Mouse (Mus musculus): ENCODE data around the gene Grik5. TPM values are rescaled to one million over a fixed set of nuclear protein-coding genes. Genes with fewer than 3 reads are reported as not detected.

Grik5 gene
- polyA plus RNA-seq, 1 experiment from 2014 or later, result 12.8 TPM

DNA sequence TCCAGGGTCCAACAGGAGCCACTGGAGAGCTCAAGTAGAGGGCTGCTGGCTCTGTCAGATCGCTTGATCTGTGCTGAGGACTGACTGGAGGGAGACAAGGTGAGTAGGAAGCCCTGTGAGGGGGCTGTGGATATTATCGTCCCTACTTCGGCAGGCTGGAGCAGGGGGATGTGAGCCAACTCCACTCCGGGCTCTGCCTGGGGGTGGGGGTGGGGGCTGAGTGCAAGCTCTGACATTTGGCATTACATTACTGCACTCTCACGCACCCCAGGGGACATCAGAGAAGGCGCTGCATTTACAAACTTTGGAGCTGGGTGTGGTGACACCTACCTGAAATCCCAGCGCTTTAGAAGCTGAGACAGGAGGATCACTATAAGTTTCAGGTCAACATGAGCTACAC lies 60.6 kb downstream of the Grik5 start:
- ATAC-seq, result no peak
- peaks cover 48% of the 10 kb centered on the region for H3K36me3 ChIP-seq (ENCODE audit: poor library complexity, severe bottlenecking)

DNA sequence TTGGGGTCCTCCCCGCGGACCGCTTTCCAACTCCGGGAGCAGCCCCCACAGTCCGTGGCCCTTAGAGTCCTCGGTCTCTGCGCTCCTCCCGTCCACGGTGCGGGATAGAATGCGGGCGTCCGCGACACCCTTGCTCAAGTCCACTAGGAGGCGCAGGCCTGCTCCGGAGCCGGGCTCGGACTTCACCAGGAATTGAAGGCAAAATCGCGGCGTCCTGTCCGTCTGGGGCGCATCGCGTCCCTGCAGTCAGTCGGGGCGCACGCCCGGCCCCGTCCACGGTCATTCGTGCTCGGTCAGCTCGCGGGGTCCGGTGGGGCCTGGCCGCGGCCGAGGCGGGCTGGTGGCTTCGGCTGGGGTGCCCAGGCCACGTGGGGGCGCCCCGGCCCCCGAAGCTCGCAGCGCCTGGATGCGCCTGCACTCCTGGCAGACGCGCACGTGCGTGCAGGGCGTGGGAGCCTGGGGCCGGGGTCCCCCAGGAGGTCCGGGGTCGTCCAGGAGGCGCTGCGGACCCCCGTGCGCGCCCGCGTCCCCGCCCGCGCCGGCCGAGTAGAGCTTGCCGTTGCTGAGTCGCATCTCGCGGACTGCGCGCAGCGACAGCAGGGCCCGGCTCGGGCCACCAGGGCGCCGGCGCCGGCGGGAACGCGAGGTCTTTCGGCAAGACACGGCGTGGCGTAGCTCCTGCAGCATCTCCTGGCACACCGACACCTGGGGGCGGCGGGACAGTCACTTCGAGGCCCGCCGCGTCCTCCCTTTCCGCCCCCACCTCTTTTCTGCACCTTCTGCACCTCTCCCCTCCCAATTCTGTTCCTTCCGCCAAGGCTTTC lies 61.8 kb downstream of the Grik5 start:
- H3K36me3 ChIP-seq (ENCODE audit: poor library complexity, severe bottlenecking), result peaks cover 36% of the 10 kb centered on the region
- peak; percentile 11; the same call in 1 of the 2 replicates for ATAC-seq

More for the DNA sequence above, 60.6 kb downstream of the Grik5 start:
- WGBS, result 76% methylated on average over 7 of the region's 7 CpGs
- Histone ChIP-seq H3K4me3 (no peak overlapping the region), H3K9ac (no peak overlapping the region), H3K9me3 (replicated peaks) (no peaks in the 10 kb centered on the region), H3K27ac (no peak overlapping the region), H3K27me3 (peaks cover 55% of the 10 kb centered on the region), H3K4me2 (no peak overlapping the region), H3K4me1 (peaks cover 44% of the 10 kb centered on the region)

DNA sequence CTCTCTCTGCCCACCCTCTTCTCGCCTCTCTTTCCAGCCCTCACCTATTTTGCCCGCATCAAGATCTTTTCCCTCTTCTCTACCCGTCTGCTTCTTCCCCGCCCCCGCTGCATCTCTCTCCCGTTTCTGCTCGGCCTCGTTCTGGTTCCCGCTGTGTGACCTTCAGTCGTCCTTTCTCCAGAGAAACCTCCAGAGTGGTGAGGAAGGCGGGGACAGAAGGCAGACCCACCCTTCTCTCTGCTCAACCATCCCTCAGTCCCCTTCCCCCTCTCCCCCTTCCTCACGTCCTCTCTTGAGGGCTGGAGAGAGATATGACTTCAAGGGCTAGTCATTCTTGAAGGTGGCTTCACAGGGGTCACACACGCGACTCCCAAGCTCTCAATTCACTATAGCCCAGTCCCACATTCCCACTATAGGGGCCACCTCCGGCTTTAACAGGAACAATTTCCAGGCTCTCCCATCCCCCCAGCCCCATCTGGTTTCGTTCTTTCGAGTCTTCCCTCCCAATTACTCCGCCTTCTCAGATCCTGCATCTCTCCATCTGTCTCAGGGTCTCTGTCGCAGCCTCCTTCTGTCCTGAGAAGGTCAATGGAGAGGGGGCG lies 62.9 kb downstream of the Grik5 start:
- Histone ChIP-seq H3K9ac (peak overlapping the region; percentile 64), H3K27me3 (peaks cover 61% of the 10 kb centered on the region), H3K4me1 (peaks cover 59% of the 10 kb centered on the region), H3K27ac (peak overlapping the region; percentile 95), H3K36me3 (ENCODE audit: poor library complexity, severe bottlenecking) (peaks cover 24% of the 10 kb centered on the region), H3K9me3 (replicated peaks) (no peaks in the 10 kb centered on the region), H3K4me3 (peak overlapping the region; percentile 37), H3K4me2 (peak overlapping the region; percentile 71)
- peak; percentile 16 for ATAC-seq
- 5% methylated on average over 20 of the region's 20 CpGs for WGBS

More for the DNA sequence above, 61.8 kb downstream of the Grik5 start:
- H3K4me2 ChIP-seq, result peak overlapping the region; percentile 71
- H3K9me3 ChIP-seq (replicated peaks), result no peaks in the 10 kb centered on the region
- 2% methylated on average over 96 of the region's 97 CpGs for WGBS
- H3K9ac ChIP-seq, result peak overlapping the region; percentile 64
- peaks cover 58% of the 10 kb centered on the region for H3K27me3 ChIP-seq
- peak overlapping the region; percentile 95 for H3K27ac ChIP-seq
- H3K4me1 ChIP-seq, result peaks cover 54% of the 10 kb centered on the region
- peak overlapping the region; percentile 37 for H3K4me3 ChIP-seq

DNA sequence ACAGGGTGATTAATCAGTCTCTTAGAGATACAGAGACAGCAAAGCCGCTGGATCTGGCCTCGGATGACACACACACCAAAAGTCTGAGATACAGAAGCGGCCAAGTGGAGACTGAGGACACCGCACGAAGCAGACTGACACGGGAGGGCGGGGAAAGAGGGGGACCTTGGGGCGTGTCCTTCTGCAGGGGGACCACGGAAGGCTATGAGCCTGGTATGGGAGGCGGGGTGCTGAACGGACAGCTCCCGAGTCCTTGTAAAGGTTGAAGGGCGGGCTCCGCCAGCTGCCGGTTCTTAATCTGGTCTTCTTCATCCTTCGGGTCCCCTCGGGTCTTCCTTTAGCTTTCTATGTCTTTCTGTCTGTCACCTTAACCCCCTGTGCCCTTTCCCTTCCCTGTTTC lies 63.5 kb downstream of the Grik5 start:
- Histone ChIP-seq H3K9me3 (replicated peaks) (no peaks in the 10 kb centered on the region), H3K4me2 (peak overlapping the region; percentile 71), H3K27me3 (peaks cover 61% of the 10 kb centered on the region), H3K36me3 (ENCODE audit: poor library complexity, severe bottlenecking) (peaks cover 19% of the 10 kb centered on the region), H3K4me3 (peak overlapping the region; percentile 37), H3K9ac (peak overlapping the region; percentile 64), H3K27ac (peak overlapping the region; percentile 95), H3K4me1 (peaks cover 64% of the 10 kb centered on the region)
- no peak for ATAC-seq
- WGBS, result under 1% methylated on average over 17 of the region's 17 CpGs

DNA sequence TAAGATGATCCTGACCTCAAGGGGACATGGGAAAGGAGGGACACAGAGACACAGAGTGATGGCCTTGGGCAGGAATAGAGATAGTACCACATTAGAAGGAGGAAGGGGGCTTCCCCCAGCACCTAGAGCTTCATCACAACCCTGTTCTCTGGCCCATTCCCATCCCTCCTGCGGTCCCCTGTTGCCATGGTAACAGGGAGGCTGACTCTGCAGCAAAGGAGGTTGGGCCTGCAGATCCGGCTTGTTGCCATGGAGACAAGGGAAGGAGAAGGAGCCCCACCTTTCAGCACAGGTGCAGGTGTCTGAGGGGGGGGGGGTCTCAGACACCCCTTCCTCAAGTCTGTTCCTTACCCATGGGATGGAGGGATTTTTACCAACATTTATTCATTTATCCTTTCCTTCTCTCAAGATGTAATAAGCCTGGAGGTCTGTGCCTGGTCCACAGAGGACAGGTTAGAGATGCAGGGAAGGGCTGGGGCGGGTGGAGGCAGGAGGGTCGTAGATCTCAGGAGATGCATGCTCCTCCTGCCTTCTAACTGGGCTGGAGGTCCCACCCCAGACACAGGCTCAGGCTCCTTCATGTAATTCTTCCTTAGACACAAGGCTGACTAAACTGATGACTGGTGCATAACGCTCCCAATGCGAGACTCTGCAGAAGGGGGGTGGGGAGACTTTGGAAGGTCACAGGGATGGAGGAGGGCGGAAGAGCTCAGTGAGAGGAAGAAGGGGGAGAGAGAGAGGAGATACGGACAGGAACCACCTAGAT lies 64.4 kb downstream of the Grik5 start:
- Histone ChIP-seq H3K4me1 (peaks cover 73% of the 10 kb centered on the region), H3K9me3 (replicated peaks) (no peaks in the 10 kb centered on the region), H3K27me3 (peaks cover 61% of the 10 kb centered on the region), H3K9ac (peak overlapping the region; percentile 64), H3K4me2 (peak overlapping the region; percentile 71), H3K36me3 (ENCODE audit: poor library complexity, severe bottlenecking) (peaks cover 10% of the 10 kb centered on the region), H3K27ac (peak overlapping the region; percentile 95), H3K4me3 (peak overlapping the region; percentile 37)
- WGBS, result 11% methylated on average over 8 of the region's 8 CpGs
- peak; percentile 16 for ATAC-seq

DNA sequence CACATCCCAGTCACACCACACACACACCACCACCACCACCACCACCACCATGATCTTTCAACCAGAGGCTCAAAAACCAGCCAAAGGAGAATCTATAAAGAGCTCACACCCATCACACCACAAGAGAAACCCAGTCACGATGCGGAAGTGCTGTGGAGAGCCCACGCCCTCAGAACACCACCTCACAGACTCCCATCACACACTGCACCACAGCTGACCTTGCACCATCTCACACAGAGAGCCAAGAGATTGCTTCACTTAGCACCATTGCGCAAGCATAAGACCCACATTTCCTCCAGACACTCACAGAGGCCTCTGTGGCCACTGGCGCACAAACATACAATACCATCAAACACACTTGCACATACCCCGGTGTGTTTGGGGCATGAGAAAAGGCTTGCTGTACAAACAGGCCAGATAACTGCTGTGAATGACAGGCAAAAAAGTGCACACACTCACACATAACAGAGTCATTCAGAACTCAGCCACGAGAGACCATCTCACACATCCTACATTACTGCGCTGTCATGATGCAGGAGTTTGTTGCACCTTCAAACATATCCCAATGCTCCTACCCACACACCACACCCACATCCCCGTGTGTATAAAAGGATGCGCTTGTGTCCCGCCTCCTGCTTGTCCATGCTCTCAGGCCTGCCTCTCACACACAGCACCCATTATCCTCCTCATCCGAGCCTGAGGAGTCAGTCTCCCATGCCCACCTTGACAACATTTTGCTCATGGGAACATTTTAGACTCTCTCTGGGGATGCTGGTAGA lies 65.4 kb downstream of the Grik5 start:
- Histone ChIP-seq H3K36me3 (ENCODE audit: poor library complexity, severe bottlenecking) (peaks cover 3% of the 10 kb centered on the region; the same call in 1 of the 2 replicates), H3K4me2 (peak overlapping the region; percentile 71), H3K4me1 (peaks cover 80% of the 10 kb centered on the region), H3K4me3 (no peak overlapping the region), H3K9ac (no peak overlapping the region), H3K27ac (peak overlapping the region; percentile 95), H3K27me3 (peaks cover 53% of the 10 kb centered on the region), H3K9me3 (replicated peaks) (no peaks in the 10 kb centered on the region)
- 78% methylated on average over 12 of the region's 12 CpGs for WGBS
- no peak for ATAC-seq

DNA sequence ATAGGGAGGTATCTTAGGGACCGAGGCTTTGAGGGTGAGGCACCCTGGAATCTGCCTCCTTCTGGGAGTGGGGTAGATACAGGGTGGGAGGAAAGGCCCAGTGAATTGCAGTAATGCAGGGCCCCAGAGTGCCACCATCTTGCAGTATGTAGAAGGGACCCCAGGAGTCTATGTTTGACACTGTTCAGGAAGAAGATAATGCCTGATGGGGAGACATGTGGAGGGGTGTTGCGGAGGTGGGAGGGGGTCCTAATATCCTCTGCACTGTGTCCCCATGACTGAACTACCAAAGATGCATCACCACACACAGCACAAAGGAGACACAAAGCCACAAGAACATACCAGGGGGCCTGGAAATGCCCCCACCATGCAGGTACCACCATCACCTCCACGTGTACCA lies 66.0 kb downstream of the Grik5 start:
- peaks cover 81% of the 10 kb centered on the region for H3K4me1 ChIP-seq
- H3K9ac ChIP-seq, result peak overlapping the region; percentile 89
- peak overlapping the region; percentile 91 for H3K4me2 ChIP-seq
- no peaks in the 10 kb centered on the region for H3K36me3 ChIP-seq (ENCODE audit: poor library complexity, severe bottlenecking)
- peak overlapping the region; percentile 95 for H3K27ac ChIP-seq
- no peaks in the 10 kb centered on the region for H3K9me3 ChIP-seq (replicated peaks)
- H3K4me3 ChIP-seq, result peak overlapping the region; percentile 73
- peak; percentile 36; the same call in 1 of the 2 replicates for ATAC-seq
- H3K27me3 ChIP-seq, result peaks cover 46% of the 10 kb centered on the region
- WGBS, result 70% methylated on average over 3 of the region's 3 CpGs

DNA sequence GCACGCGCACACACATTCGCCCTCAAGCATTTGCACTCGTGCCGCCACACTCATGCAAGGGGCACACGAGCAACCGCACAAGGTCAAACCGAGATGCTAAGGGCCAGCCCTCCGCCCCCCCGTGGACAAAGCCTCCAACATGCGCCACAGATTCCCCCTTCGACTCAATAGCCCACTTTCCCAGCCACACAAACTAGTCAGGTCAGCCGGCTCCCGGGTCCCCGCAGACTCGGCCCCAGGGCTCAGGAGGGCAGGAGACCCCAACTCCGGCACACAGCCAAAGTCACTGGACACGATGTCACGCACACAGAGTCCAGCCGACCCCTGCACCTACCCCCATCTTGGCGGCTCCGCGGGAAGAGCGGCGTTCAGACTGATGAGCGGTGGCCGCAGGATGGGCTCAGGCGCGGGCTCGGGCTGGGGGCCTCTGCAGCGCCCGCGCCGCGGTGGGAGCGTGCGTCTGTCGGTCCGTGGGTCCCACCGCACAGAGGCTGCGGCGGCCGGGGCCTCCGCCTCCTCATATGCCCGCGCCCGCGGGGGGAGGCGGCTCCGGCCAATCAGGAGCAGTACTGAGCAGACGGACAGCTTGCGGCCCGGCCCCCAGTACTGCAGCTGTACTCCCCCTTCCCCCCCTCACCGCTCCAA lies 66.6 kb downstream of the Grik5 start, which contains the start of gene Atp1a3:
TSS of gene Atp1a3 (minus strand) at position 538 of the 645 bp plus-strand sequence.
- peak within 1 kb of the TSS; percentile 73 for H3K4me3 ChIP-seq
- peaks cover 40% of the 10 kb centered on the region for H3K27me3 ChIP-seq
- H3K27ac ChIP-seq, result peak within 1 kb of the TSS; percentile 95
- H3K4me1 ChIP-seq, result peaks cover 77% of the 10 kb centered on the region
- peak within 1 kb of the TSS; percentile 91 for H3K4me2 ChIP-seq
- under 1% methylated on average over 42 of the region's 54 CpGs for WGBS
- no peaks in the 10 kb centered on the region for H3K9me3 ChIP-seq (replicated peaks)
- peaks cover 5% of the 10 kb centered on the region for H3K36me3 ChIP-seq (ENCODE audit: poor library complexity, severe bottlenecking)
- ATAC-seq, result peak; percentile 88
- H3K9ac ChIP-seq, result peak within 1 kb of the TSS; percentile 89

DNA sequence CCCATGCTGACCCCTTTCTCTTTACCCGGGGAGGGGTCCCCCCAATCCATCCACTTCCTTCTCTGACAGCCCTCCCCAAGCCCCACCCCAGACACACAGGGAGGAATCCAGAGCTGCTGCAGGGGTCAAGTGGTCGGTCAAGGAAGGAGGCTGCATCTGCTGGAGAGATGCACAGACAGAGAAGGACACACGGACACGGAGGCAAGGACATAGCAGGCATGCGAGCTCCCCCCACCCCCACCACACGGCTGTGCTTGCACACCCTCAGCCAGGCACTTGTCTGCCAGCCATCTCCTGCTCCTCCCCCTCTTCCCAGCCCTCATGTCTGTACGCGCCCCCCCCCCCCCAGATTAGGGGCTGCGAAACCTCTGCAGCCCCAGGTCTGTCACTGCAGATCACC lies 67.3 kb downstream of the Grik5 start:
- Histone ChIP-seq H3K36me3 (ENCODE audit: poor library complexity, severe bottlenecking) (peaks cover 13% of the 10 kb centered on the region), H3K27ac (peak overlapping the region; percentile 95), H3K4me1 (peaks cover 69% of the 10 kb centered on the region), H3K4me3 (peak overlapping the region; percentile 73), H3K9me3 (replicated peaks) (no peaks in the 10 kb centered on the region), H3K4me2 (peak overlapping the region; percentile 91), H3K27me3 (peaks cover 33% of the 10 kb centered on the region), H3K9ac (peak overlapping the region; percentile 89)
- ATAC-seq, result no peak
- WGBS, result 41% methylated on average over 7 of the region's 9 CpGs

DNA sequence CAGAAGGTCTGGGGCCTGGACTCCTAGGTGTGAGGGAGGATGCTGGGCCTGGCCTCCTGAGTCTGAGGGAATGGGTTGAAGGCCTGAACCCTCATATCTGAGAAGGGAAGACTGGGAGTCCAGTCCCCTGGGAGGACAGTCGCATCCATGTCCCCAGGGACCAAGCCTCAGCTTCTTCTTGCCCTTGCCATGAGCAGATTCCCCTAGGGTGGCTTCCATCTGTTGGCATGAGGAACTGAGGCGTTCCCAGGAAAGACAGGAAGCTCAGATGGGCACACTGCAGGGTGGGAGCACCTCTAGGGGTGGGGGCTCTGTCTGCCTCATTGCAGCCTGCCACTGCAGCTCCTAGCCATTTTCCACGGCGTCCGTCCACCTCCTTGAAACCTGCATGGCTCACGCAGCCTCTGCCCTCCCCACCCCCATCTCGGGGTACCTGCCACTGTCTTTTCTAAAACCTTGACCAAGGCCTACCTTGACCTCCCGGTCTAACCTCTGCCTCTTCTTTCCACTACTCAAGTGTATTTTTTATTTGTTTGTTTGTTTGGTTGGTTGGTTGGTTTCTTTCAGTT lies 68.2 kb downstream of the Grik5 start:
- Histone ChIP-seq H3K36me3 (ENCODE audit: poor library complexity, severe bottlenecking) (peaks cover 20% of the 10 kb centered on the region), H3K27ac (peak overlapping the region; percentile 32), H3K4me2 (peak overlapping the region; percentile 91), H3K4me3 (peak overlapping the region; percentile 73), H3K9me3 (replicated peaks) (no peaks in the 10 kb centered on the region), H3K9ac (peak overlapping the region; percentile 54), H3K27me3 (peaks cover 24% of the 10 kb centered on the region), H3K4me1 (peaks cover 60% of the 10 kb centered on the region)
- ATAC-seq, result no peak
- WGBS, result 85% methylated on average over 8 of the region's 8 CpGs

All from forebrain, embryonic 13.5 days (tissue).